Mouse (Mus musculus) ES-E14 (cell line): ENCODE measurements around the gene Cacng3. TPM values are rescaled to one million over a fixed set of nuclear protein-coding genes. Genes with fewer than 3 reads are reported as not detected.

Experiments used
- DNase-seq: peaks from one replicate; pipeline ENCODE4 v3.0.0-alpha.2; 2013; ENCODE audit warnings: low read depth, low spot score
- H3K27ac ChIP-seq: 2 replicates; pipeline ENCODE4 v1.5.1; 2012; ENCODE audit warnings: low read depth, mild to moderate bottlenecking, low read length, moderate library complexity, mixed read lengths; ENCODE audit not compliant: poor library complexity, insufficient read depth, severe bottlenecking
- H3K36me3 ChIP-seq: 2 replicates; pipeline ENCODE4 v1.6.1; 2012; ENCODE audit warnings: mild to moderate bottlenecking, low read length, moderate library complexity, mixed read lengths; ENCODE audit not compliant: control insufficient read depth, poor library complexity, insufficient read depth, severe bottlenecking
- H3K4me1 ChIP-seq, 2 experiments: fragments of 150-350 bp in 1 of 2; sonication (generic) in 1 of 2; 2 replicates each; pipeline ENCODE4 v1.6.1; 2012; ENCODE audit warnings: low read length in 2 of 2, mild to moderate bottlenecking in 1 of 2, mixed read lengths in 1 of 2; ENCODE audit not compliant: control insufficient read depth in 2 of 2, insufficient read depth in 2 of 2, poor library complexity in 1 of 2
- H3K4me3 ChIP-seq, 2 experiments: fragments of 150-350 bp in 1 of 2; sonication (generic) in 1 of 2; 2 replicates each; pipeline ENCODE4 v1.5.1; 2012; ENCODE audit warnings: low read length in 2 of 2, low read depth in 1 of 2, mild to moderate bottlenecking in 1 of 2, mixed read lengths in 1 of 2; ENCODE audit not compliant: insufficient read depth in 1 of 2, poor library complexity in 1 of 2, severe bottlenecking in 1 of 2
- H3K9ac ChIP-seq: 2 replicates; pipeline ENCODE4 v1.6.1; 2012; ENCODE audit warnings: low read depth, mild to moderate bottlenecking, low read length, mixed read lengths; ENCODE audit not compliant: poor library complexity, insufficient read depth, severe bottlenecking
- H3K9me3 ChIP-seq: fragments of 150-350 bp; sonication (generic); 2 replicates; pipeline ENCODE4 v1.6.1; 2012; ENCODE audit warnings: low read depth, mild to moderate bottlenecking, low read length; ENCODE audit not compliant: control insufficient read depth, insufficient read depth
- CHD2 ChIP-seq: IDR thresholded peaks from 2 replicates; pipeline ENCODE4 v1.6.1; 2014; ENCODE audit warnings: mild to moderate bottlenecking, low read depth, low read length, inconsistent platforms
- HCFC1 ChIP-seq: IDR thresholded peaks from 2 replicates; pipeline ENCODE4 v1.6.1; 2012; ENCODE audit warnings: low read length, inconsistent platforms, borderline replicate concordance; ENCODE audit not compliant: insufficient read depth
- MAFK ChIP-seq: IDR thresholded peaks from 2 replicates; pipeline ENCODE4 v1.6.1; 2014; ENCODE audit warnings: mild to moderate bottlenecking, low read depth, low read length, inconsistent platforms; ENCODE audit not compliant: insufficient read depth
- ZC3H11A ChIP-seq: IDR thresholded peaks from 2 replicates; pipeline ENCODE4 v1.6.1; 2012; ENCODE audit warnings: low read depth, mild to moderate bottlenecking, inconsistent platforms, low read length, borderline replicate concordance
- ZNF384 ChIP-seq: IDR thresholded peaks from 2 replicates; pipeline ENCODE4 v1.6.1; 2012; ENCODE audit warnings: low read depth, low read length, inconsistent platforms
- in situ Hi-C, 2 experiments: fragments of 600-800 bp; cut with MboI; formaldehyde crosslinking; loops; one replicate each; pipeline ENCODE4 v1.15.1; 2025; ENCODE audit warnings: low sequenced_read_pairs in 2 of 2, inconsistent platforms in 1 of 2; ENCODE audit not compliant: unreplicated experiment in 2 of 2
- total RNA-seq: library from RNA; depleted of rRNA; stranded (reverse); fragments of 300-350 nt; gene quantifications from 2 replicates; pipeline ENCODE4 v1.2.3, GENCODE M21; 2012

Gene Cacng3
- total RNA-seq, 1 experiment, result not detected

GRCm38 (mm10) chr7:122723358-122723876 is 53.1 kb downstream of the Cacng3 start:
- in situ Hi-C loops, result no loop called here
- Histone ChIP-seq H3K4me3 (no peak overlapping the region), H3K9me3 (no peaks in the 10 kb centered on the region), H3K4me1 (no peaks in the 10 kb centered on the region; a peak in 1 of 4 replicates), H3K27ac (no peak overlapping the region), H3K36me3 (no peaks in the 10 kb centered on the region), H3K9ac (no peak overlapping the region)
- no peak for TF ChIP-seq ZNF384
- no peak for TF ChIP-seq MAFK
- no peak for TF ChIP-seq CHD2
- TF ChIP-seq HCFC1, result no peak
- no peak for DNase-seq

- Histone ChIP-seq H3K4me1 (no peaks in the 10 kb centered on the region; a peak in 1 of 4 replicates), H3K27ac (no peak overlapping the region), H3K9me3 (no peaks in the 10 kb centered on the region), H3K9ac (no peak overlapping the region), H3K4me3 (no peak overlapping the region), H3K36me3 (no peaks in the 10 kb centered on the region)
- no peak for DNase-seq
- no peak for TF ChIP-seq MAFK
- no peak for TF ChIP-seq ZNF384
- TF ChIP-seq HCFC1, result no peak
- no peak for TF ChIP-seq CHD2
- TF ChIP-seq ZC3H11A, result no peak
- in situ Hi-C loops, result no loop called here
Measured at GRCm38 (mm10) chr7:122726376-122726775, 56.1 kb downstream of the Cacng3 start.

GRCm38 (mm10) chr7:122728186-122728585 is 57.9 kb downstream of the Cacng3 start:
- in situ Hi-C loops, result no loop called here

GRCm38 (mm10) chr7:122728846-122729245 is 58.6 kb downstream of the Cacng3 start:
- no peak overlapping the region for H3K27ac ChIP-seq
- H3K9ac ChIP-seq, result no peak overlapping the region
- TF ChIP-seq HCFC1 (no peak), CHD2 (no peak), MAFK (no peak), ZNF384 (no peak), ZC3H11A (no peak)
- in situ Hi-C loops, result no loop called here
- no peaks in the 10 kb centered on the region for H3K4me1 ChIP-seq
- no peaks in the 10 kb centered on the region for H3K9me3 ChIP-seq
- H3K36me3 ChIP-seq, result no peaks in the 10 kb centered on the region
- H3K4me3 ChIP-seq, result no peak overlapping the region
- no peak for DNase-seq

More at GRCm38 (mm10) chr7:122728186-122728585, 57.9 kb downstream of the Cacng3 start:
- Histone ChIP-seq H3K4me1 (no peaks in the 10 kb centered on the region; a peak in 1 of 4 replicates), H3K36me3 (no peaks in the 10 kb centered on the region), H3K9me3 (no peaks in the 10 kb centered on the region), H3K9ac (no peak overlapping the region), H3K4me3 (no peak overlapping the region), H3K27ac (no peak overlapping the region)
- no peak for DNase-seq
- TF ChIP-seq HCFC1 (no peak), ZNF384 (no peak), CHD2 (no peak), MAFK (no peak), ZC3H11A (no peak)

- H3K4me1 ChIP-seq, result no peaks in the 10 kb centered on the region
- in situ Hi-C loops, result no loop called here
- no peak overlapping the region for H3K4me3 ChIP-seq
- no peaks in the 10 kb centered on the region for H3K36me3 ChIP-seq
- no peak overlapping the region for H3K9ac ChIP-seq
- H3K9me3 ChIP-seq, result no peaks in the 10 kb centered on the region
- DNase-seq, result no peak
- TF ChIP-seq ZNF384, result no peak
- no peak overlapping the region for H3K27ac ChIP-seq
Measured at GRCm38 (mm10) chr7:122735323-122735722, 65.0 kb downstream of the Cacng3 start.
